Mouse (Mus musculus) gastrocnemius, adult 2 months (tissue): Measurements from ENCODE around the gene Syna. TPM values are rescaled to one million over a fixed set of nuclear protein-coding genes. Genes with fewer than 3 reads are reported as not detected.

Experiments
- DNase-seq: peaks from one replicate; pipeline ENCODE4 v3.0.0; 2022
- H3K27ac ChIP-seq: fragments of 200-600 bp; 2 replicates; pipeline ENCODE4 v1.8.1; 2022; ENCODE audit warnings: mild to moderate bottlenecking
- H3K4me3 ChIP-seq: fragments of 200-600 bp; 2 replicates; pipeline ENCODE4 v1.8.1; 2022; ENCODE audit warnings: mild to moderate bottlenecking, moderate library complexity
- CTCF ChIP-seq: fragments of 200-600 bp; IDR thresholded peaks from 2 replicates; pipeline ENCODE4 v1.8.1; 2022; ENCODE audit warnings: antibody characterized with exemption, mild to moderate bottlenecking, moderate library complexity
- intact Hi-C: fragments of 180-260 bp; cut with DNase I; formaldehyde crosslinking; loops from one replicate; pipeline ENCODE4 v1.15.1; 2025
- total RNA-seq, 2 experiments: library from RNA; stranded (reverse); gene quantifications; 2 replicates each; pipeline ENCODE4 v1.2.3; 2021

The Syna gene
- total RNA-seq, 2 experiments from 2014 or later, result not detected

DNA sequence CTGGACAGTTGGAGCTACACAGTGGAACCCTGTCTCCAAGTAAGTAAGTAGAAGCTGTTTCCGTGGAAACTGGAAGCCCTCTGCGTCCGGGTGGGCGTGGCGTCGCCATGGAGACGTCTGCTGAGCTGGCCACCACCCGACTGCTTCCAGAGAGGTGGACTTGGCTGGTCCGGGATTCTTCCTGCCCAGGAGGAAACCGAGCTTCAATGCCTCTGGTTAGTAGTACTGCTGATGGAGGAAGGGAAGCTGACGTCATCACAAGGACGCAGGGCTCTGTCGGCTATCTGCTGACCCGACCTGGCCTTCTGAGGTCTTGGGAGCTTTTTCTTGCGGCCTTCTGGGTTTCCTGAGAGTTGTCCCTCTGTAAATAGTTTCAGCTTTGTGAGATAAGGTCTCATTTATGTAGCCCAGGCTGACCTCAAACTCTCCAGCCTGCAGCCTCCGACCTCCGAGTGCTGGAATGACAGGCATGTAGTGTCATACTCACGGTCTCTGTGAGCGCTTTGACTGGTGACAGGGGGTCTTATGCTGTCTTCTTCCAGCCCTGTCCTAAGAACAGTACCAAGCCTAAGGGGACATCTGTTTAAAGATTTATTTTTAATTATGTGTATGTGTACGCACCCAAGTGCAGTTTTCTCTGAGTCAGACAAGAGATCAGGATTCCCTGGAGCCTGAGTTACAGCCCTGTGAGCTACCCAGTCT lies 4.4 kb downstream of the Syna start:
- H3K27ac ChIP-seq, result peak overlapping the region; percentile 74
- DNase-seq, result peak; percentile 82
- TF ChIP-seq CTCF, result no peak
- intact Hi-C loops, result loop anchor here (1.0 kb wide), 1 partner anchor 17 kb away; no protein-coding TSS in a partner anchor
- H3K4me3 ChIP-seq, result peak overlapping the region; percentile 37; the same call in 1 of the 2 replicates

DNA sequence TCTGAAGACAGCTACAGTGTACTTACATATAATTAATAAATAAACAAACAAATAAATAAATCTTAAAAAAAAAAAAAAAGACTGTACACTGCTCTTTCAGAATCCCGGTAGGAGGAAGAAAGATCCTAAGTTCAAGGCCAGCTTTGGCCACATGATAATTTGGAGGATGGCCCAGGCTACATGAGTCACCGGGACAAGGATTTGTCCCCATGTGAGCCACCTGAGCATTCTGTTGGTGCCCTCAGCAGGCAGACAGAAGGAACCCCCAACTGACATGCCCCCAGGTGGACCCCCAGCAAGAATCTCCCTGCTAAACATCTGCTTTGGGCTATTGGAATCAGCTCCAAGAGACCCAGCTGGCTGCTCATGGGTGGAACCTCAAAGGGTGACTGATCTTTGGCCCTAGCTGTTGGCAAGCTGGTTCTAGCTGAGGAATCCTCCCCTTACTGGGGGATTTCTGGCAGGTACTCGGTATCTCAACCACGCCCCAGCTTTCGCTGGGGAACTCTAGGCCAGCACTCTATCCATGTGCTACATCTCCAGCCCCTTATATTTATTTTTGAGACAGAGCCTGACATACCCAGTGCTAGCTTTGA lies 5.9 kb downstream of the Syna start:
- no peak for DNase-seq
- intact Hi-C loops, result no loop called here
- Histone ChIP-seq H3K27ac (no peak overlapping the region), H3K4me3 (no peak overlapping the region)
- TF ChIP-seq CTCF, result no peak

DNA sequence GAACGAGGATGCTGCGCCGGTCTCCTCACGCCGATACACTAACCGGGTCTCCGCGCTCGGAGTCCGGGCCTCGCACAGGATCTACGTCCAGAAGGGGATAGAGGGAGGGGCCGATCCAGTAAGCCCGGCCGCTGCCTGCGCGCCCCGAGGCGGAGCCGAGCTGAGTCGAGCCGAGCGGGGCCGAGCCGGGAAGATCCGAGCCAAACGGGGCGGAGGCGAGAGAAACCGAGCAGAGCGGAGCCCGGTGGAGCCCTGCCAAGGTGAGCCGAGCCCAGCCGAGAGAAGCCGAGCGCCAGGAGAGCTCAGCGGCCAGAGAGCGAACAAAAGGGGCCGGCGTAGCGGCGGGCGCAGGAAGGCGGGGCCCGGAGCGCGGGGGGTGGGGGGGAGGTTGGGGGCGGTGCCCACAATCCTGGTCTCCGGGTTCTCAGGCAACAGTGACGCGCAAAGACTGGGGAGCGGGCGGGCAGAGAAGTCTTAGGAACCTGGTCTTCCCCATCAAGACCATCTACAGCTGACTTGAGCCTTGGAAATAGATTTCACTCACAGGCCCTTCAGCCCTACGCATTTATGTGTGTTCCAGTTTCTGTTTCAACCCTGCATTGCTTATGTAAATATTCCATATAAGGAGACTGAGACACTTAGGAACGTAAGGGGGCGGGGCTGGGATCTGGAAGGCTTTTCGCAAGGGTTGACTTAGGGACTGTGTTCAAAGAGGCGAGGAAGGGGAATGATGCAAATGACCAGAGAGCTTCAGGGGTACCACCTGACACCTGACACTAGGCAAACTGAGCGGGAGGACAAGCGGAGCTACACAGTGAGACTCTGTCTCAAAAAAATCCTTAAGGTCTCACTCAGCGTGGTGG lies 7.6 kb downstream of the Syna start, which contains the start of gene Clip2:
Gene Clip2, minus strand, starts transcription at position 325 of the 863 bp plus-strand sequence.
- peak within 1 kb of the TSS; percentile 90 for H3K27ac ChIP-seq
- peak within 1 kb of the TSS; percentile 90 for H3K4me3 ChIP-seq
- TF ChIP-seq CTCF, result peak; percentile 37
- peak; percentile 100 for DNase-seq
- intact Hi-C loops, result no loop called here

DNA sequence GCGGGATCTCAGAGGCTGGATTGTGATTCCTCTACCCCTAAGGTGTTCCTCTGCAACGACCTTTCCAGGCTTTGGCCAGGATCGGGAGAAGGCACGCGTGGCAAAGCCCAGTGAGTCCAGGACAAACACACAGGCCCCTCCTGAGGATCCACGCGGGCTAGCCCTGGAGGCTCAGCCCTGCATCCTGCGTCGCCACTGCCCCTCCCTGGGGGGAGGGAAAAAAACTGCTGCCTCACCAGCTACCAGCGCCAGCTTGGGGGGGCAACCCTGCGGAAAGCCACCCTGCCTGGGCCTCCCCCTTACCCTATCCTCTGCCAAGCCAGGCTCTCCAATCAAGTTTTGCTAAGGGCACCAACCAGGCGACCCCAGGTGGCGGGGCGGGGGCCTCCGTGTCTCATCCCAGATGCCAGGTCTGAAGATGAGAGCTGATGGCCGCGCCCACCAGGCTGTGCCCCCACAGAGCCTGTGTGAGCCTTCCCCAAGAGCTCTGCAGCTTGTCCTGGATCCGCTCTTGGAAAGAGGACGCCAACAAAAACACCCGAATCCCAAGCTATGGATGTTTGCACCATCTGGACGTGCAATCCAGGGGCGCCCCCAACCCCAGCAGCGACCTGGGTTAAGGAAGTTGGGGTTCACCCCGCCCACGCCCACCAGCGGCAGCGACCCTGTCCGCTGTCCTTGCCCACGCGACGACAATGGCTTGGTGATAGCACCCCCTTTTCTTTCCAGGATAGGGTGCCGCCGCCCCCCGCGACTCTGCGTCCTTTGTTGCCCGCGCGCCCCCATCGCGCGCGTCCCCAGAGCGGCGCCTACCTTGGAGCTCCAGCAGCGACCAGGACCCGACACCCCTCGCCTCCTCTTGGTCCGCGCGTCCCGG lies 8.5 kb downstream of the Syna start:
- no peak for TF ChIP-seq CTCF
- Histone ChIP-seq H3K27ac (peak overlapping the region; percentile 90), H3K4me3 (peak overlapping the region; percentile 90)
- intact Hi-C loops, result loop anchor here (2.0 kb wide), 1 partner anchor 45 kb away; no protein-coding TSS in a partner anchor
- peak; percentile 57 for DNase-seq

DNA sequence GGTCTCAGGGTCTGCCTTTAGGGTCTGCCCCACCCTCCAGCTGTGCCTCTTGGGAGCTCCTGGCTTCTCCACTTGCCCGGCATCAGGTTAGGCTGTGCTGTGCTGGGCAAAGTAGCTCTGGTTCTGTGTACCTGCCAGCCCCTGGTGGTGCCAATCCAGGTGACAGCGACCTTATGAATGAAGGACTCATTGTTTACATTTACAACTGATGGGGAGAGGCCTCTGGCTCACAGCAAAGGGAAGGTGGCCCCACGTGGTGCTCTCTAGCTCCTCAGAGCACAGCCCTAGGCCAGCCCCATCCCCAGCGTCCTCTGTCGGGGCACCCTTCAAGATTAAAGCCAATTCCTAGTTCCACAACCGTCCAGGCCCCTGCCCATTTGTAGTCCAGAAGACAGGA lies 9.1 kb downstream of the Syna start:
- Histone ChIP-seq H3K27ac (peak overlapping the region; percentile 90), H3K4me3 (peak overlapping the region; percentile 90)
- intact Hi-C loops, result loop anchor here (2.0 kb wide), 1 partner anchor 44 kb away; no protein-coding TSS in a partner anchor
- no peak for TF ChIP-seq CTCF
- DNase-seq, result no peak

DNA sequence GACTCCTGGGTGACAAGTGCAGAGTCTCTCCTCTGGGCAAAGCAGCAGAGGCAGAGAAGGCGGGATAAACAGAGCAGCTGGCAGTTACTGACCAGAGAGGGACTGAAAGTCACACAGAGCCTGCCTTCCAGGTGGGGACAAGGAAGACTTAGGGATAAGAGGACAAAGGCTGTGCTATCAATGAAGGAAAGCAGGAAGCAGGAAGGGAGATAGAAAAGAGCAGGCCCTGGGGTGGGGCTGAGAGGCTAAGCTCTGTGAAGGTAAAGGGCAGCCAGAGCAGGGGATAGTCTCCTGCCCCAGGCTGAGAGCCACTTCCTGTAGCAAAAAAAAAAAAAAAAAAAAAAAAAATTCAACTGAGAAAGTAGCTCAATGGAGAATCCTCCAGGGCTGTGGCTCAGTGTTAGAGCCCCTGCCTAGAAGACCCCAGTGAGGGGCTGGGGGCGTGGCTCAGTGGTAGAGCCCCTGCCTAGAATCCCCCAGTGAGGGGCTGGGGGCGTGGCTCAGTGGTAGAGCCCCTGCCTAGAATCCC lies 10.3 kb downstream of the Syna start:
- peak overlapping the region; percentile 24; the same call in 1 of the 2 replicates for H3K27ac ChIP-seq
- DNase-seq, result no peak
- TF ChIP-seq CTCF, result no peak
- no peak overlapping the region for H3K4me3 ChIP-seq
- intact Hi-C loops, result loop anchor here (2.0 kb wide), 1 partner anchor 43 kb away; no protein-coding TSS in a partner anchor

DNA sequence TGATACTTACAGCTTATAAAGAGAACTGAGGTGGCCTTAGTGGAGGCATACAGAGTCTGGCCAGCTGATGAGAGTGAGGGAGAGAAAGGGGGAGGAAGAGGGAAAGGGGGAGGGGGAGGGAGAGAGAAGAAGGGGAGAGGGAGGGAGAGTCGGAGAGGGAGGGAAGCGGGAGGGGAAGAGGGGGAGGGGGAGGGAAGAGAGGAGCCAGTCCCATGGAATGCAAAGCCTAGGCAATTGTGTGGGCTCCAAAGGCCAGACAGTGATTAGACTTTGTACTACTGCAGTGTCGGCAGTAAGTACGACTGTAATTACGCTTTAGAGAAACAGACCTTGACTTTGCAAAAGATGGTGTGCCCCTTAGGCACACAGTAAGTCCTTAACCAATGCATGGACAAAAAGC lies 11.7 kb downstream of the Syna start:
- Histone ChIP-seq H3K4me3 (no peak overlapping the region), H3K27ac (no peak overlapping the region)
- no peak for TF ChIP-seq CTCF
- no peak for DNase-seq
- intact Hi-C loops, result no loop called here

DNA sequence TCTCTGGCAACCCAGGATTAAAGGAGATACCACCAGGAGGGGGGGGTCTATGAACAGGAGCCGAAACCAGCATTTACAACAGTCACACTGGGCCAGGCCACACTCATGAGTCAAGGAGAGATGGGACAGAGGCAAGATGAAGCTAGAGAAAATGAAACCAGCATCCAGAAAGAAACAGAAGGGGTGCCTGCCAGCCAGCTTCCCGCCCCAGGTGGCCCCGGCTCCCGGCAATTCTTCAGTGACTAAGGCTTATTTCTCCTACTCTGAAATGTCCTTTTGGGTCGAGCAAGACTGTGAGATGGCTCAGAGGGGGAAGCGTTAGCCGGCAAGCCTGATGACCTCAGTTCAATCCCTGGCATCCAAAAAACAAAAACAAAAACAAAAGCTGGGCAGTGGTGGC lies 13.2 kb downstream of the Syna start:
- DNase-seq, result peak; percentile 39
- Histone ChIP-seq H3K27ac (no peak overlapping the region), H3K4me3 (no peak overlapping the region)
- no peak for TF ChIP-seq CTCF
- intact Hi-C loops, result no loop called here

DNA sequence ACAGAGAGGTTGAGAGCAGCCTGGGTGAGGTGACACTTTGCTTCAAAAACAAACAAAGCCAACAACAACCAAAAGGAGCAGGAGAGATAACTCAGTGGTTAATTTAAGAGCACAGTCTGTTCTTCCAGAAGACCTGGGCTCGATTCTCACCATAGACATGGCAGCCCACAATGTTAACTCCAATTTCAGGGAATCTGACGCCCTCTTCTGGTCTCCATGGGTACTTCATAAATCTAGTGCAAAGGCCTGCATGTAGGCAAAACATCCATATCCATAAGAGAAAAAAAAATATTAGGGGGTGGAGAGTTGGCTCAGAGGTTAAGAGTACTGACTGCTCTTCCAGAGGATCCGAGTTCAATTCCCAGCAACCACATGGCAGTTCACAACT lies 14.7 kb downstream of the Syna start:
- Histone ChIP-seq H3K4me3 (no peak overlapping the region), H3K27ac (peak overlapping the region; percentile 66)
- peak; percentile 44 for TF ChIP-seq CTCF
- no peak for DNase-seq
- intact Hi-C loops, result no loop called here

DNA sequence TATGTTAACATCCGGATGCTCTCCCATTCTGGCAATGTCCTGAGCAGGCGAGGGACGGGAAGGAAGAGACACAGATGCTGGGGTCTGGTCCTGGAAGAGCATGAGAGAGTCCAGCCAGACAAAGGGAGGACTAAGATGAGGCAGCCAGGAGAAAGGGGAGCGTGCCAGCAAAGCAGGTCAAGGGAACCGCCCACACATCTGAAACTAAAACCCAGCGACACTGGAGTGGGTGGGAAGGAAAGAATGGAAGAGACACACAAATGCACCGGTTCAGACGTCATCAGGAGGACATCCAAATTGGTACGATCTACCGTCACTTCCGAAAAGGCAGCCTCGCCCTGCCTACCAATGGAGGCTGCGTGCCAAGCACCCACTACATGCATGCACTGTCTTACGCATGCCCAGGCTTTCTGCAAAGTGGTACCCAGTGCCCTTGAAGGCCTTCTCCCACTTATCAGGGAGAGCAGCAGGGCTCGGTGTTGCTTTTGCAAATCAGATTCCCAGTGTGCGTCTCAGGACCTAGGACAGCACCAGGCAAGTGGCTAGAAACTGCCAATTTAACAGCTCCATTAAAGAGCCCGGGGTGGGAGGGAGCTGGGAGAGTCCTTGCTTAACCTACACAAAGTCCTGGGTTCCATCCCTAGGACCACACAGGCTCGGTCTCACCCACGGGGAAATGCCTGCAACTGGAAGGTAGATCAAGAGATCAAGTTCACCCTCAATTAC lies 15.3 kb downstream of the Syna start:
- no peak for TF ChIP-seq CTCF
- peak overlapping the region; percentile 2; the same call in 1 of the 2 replicates for H3K4me3 ChIP-seq

DNA sequence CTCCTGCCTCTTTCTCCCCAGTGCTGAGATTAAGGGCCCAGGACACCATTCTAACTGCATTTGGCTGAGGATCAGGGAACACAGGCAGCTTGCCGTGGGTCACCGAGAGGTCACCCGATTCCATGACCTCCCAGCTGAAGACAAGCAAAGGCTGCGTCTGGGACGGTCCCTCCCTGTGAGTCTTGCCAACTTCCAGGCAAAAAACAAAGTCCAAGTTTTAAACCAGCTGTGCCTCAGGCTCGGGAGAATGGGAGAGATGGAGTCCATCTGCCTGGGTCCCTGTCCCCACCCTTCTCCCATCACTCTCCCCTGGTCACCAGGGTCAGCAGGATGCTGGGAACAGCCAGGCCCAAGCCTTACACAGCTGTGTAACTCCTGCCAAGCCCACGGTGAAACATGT lies 18.3 kb downstream of the Syna start:
- Histone ChIP-seq H3K4me3 (no peak overlapping the region; the same call in 1 of the 2 replicates), H3K27ac (peak overlapping the region; percentile 79)
- peak; percentile 84 for DNase-seq
- TF ChIP-seq CTCF, result no peak
- intact Hi-C loops, result loop anchor here (5.0 kb wide), 1 partner anchor 41 kb away; the partner anchor contains the start of gene Rfc2

More for the DNA sequence above, 15.3 kb downstream of the Syna start:
- intact Hi-C loops, result loop anchor here (5.0 kb wide), 1 partner anchor 38 kb away; the partner anchor contains the start of gene Rfc2
- DNase-seq, result peak; percentile 62
- peak overlapping the region; percentile 66 for H3K27ac ChIP-seq
